Comparison of ENCODE assay signal across 8 mouse cellular contexts in genomic region chr11:90664345-90664986, GRCm38 (mm10). TPM values are rescaled to one million over a fixed set of nuclear protein-coding genes. Genes with fewer than 3 reads are reported as not detected.
DNase-seq lines count a peak whose midpoint lies in the region; ATAC-seq and TF ChIP-seq lines count a peak whose summit lies in the region.

No protein-coding gene starts in this region.

- peaks cover 1% of the 10 kb centered on the region; the same call in 1 of the 2 replicates for H3K36me3 ChIP-seq in heart, embryonic 16.5 days (ENCODE audit: control insufficient read depth, insufficient read depth)
- no peaks in the 10 kb centered on the region for H3K36me3 ChIP-seq in embryonic facial prominence, embryonic 11.5 days (replicated peaks; ENCODE audit: control insufficient read depth, insufficient read depth, low read depth, low read length)
- H3K36me3 ChIP-seq in midbrain, postnatal 0 days (ENCODE audit: insufficient read depth, low read length): no peaks in the 10 kb centered on the region

- peak overlapping the region; percentile 47 for H3K27ac ChIP-seq in heart, embryonic 16.5 days (ENCODE audit: low read length)
- H3K27ac ChIP-seq in embryonic facial prominence, embryonic 11.5 days (replicated peaks; ENCODE audit: low read depth, low read length): peak overlapping the region; percentile 22; the same call in 1 of the 2 replicates
- peak overlapping the region; percentile 38; the same call in 1 of the 2 replicates for H3K27ac ChIP-seq in midbrain, postnatal 0 days (ENCODE audit: low read depth, low read length)

- H3K9ac ChIP-seq in heart, embryonic 16.5 days (ENCODE audit: low read length): 0 out of 2 replicates have a peak overlapping the region, but pooled peaks have one; percentile 1
- no peak overlapping the region for H3K9ac ChIP-seq in embryonic facial prominence, embryonic 11.5 days (replicated peaks; ENCODE audit: low read length)
- no peak overlapping the region for H3K9ac ChIP-seq in midbrain, postnatal 0 days (replicated peaks; ENCODE audit: low read length, poor library complexity, severe bottlenecking)

- DNase-seq in heart, adult 18-20 months: no peak
- peak; percentile 43 for DNase-seq in embryonic facial prominence, embryonic 11.5 days (ENCODE audit: low spot score)
- peak; percentile 8 to 13 for DNase-seq in kidney, postnatal 4 days
- DNase-seq in midbrain, postnatal 0 days (ENCODE audit: low spot score): no peak
- no peak for DNase-seq in gastrocnemius, adult 8-10 months (ENCODE audit: low spot score in 2 of 2)
- no peak for DNase-seq in cerebellum, postnatal 25 days

- H3K4me1 ChIP-seq in heart, embryonic 16.5 days (ENCODE audit: control insufficient read depth, insufficient read depth, low read length): peaks cover 22% of the 10 kb centered on the region
- no peaks in the 10 kb centered on the region; the same call in 1 of the 2 replicates for H3K4me1 ChIP-seq in embryonic facial prominence, embryonic 11.5 days (ENCODE audit: control insufficient read depth, insufficient read depth, low read length)
- H3K4me1 ChIP-seq in midbrain, postnatal 0 days (ENCODE audit: insufficient read depth, low read length): 0 out of 2 replicates have a peak, but pooled peaks cover 2% of the 10 kb centered on the region

- no peak for TF ChIP-seq CTCF in midbrain, postnatal 0 days (IDR thresholded peaks at IDR 0.05)

- H3K4me2 ChIP-seq in heart, embryonic 16.5 days (ENCODE audit: low read depth, low read length): peak overlapping the region; percentile 32; the same call in 1 of the 2 replicates
- no peak overlapping the region for H3K4me2 ChIP-seq in embryonic facial prominence, embryonic 11.5 days (ENCODE audit: low read depth, low read length)
- no peak overlapping the region for H3K4me2 ChIP-seq in midbrain, postnatal 0 days (ENCODE audit: low read depth, low read length, poor library complexity, severe bottlenecking)

- ATAC-seq in heart, embryonic 16.5 days (replicated peaks; ENCODE audit: extremely low read depth, insufficient read depth, low FRiP score): 0 out of 2 replicates have a peak, but pooled peaks have one; percentile 69
- ATAC-seq in embryonic facial prominence, embryonic 11.5 days (replicated peaks; ENCODE audit: insufficient number of reproducible peaks, low FRiP score, low TSS enrichment, low read depth): peak; percentile 75; the same call in 1 of the 2 replicates
- ATAC-seq in midbrain, postnatal 0 days (ENCODE audit: low FRiP score): no peak
- no peak for ATAC-seq in CD4-positive, CD25-positive, alpha-beta regulatory T cell, adult 4 months

- 26% methylated on average over 8 of the region's 8 CpGs for WGBS in heart, embryonic 16.5 days
- WGBS in embryonic facial prominence, embryonic 11.5 days: 30% methylated on average over 8 of the region's 8 CpGs
- WGBS in midbrain, postnatal 0 days: 33% methylated on average over 8 of the region's 8 CpGs

- no peaks in the 10 kb centered on the region for H3K27me3 ChIP-seq in heart, embryonic 16.5 days (ENCODE audit: control insufficient read depth, insufficient read depth, low read length)
- H3K27me3 ChIP-seq in embryonic facial prominence, embryonic 11.5 days (ENCODE audit: control insufficient read depth, insufficient read depth, low read length): no peaks in the 10 kb centered on the region
- no peaks in the 10 kb centered on the region for H3K27me3 ChIP-seq in midbrain, postnatal 0 days (ENCODE audit: insufficient read depth, low read length)

- no peaks in the 10 kb centered on the region for H3K9me3 ChIP-seq in heart, embryonic 16.5 days (replicated peaks; ENCODE audit: control insufficient read depth, low read length)
- H3K9me3 ChIP-seq in embryonic facial prominence, embryonic 11.5 days (replicated peaks; ENCODE audit: control insufficient read depth, low read length): no peaks in the 10 kb centered on the region
- H3K9me3 ChIP-seq in midbrain, postnatal 0 days (ENCODE audit: low read length): no peaks in the 10 kb centered on the region

- no peak overlapping the region for H3K4me3 ChIP-seq in heart, embryonic 16.5 days (ENCODE audit: low read length)
- H3K4me3 ChIP-seq in embryonic facial prominence, embryonic 11.5 days (ENCODE audit: low read depth, low read length): no peak overlapping the region
- H3K4me3 ChIP-seq in midbrain, postnatal 0 days (ENCODE audit: low read depth, low read length): no peak overlapping the region

RNA-seq across cellular contexts. Expression of gene Tom1l1, which starts 23.7 kb away (rescaled TPM):
- 28.7 and 31.2 TPM in 2 replicates for polyA plus RNA-seq in heart, embryonic 16.5 days (2015; fragmentation: Nextera tagmentation; extraction: Ambion mirVana)
- 10 to 100 TPM; 14.9 to 16.4 TPM for total RNA-seq in heart, adult 18-20 months (2021)
- polyA plus RNA-seq in embryonic facial prominence, embryonic 11.5 days (2014; fragmentation: Nextera tagmentation; extraction: Ambion mirVana): 20.6 and 22.1 TPM in 2 replicates
- 12.6 and 13.9 TPM in 2 replicates for total RNA-seq in midbrain, postnatal 0 days (2014; rRNA removed)
- polyA plus RNA-seq in midbrain, postnatal 0 days (2015; fragmentation: Nextera tagmentation; extraction: Ambion mirVana): 17.9 and 19.6 TPM in 2 replicates
- 10 to 100 TPM; 12.3 to 18.3 (median 14.4) TPM for total RNA-seq in gastrocnemius, adult 8-10 months (2022)
- polyA plus RNA-seq in CD4-positive, CD25-positive, alpha-beta regulatory T cell, adult 4 months (2017; shearing (Covaris generic)): 1 to 10 TPM; 1.7 to 2.1 TPM

RNA-seq across cellular contexts. Expression of gene Cox11, which starts 26.5 kb away (rescaled TPM):
- polyA plus RNA-seq in heart, embryonic 16.5 days (2015; fragmentation: Nextera tagmentation; extraction: Ambion mirVana): 40.4 and 41.0 TPM in 2 replicates
- 10 to 100 TPM; 20.1 to 24.2 TPM for total RNA-seq in heart, adult 18-20 months (2021)
- 28.6 and 30.5 TPM in 2 replicates for polyA plus RNA-seq in embryonic facial prominence, embryonic 11.5 days (2014; fragmentation: Nextera tagmentation; extraction: Ambion mirVana)
- 23.6 and 33.3 TPM in 2 replicates for total RNA-seq in midbrain, postnatal 0 days (2014; rRNA removed)
- polyA plus RNA-seq in midbrain, postnatal 0 days (2015; fragmentation: Nextera tagmentation; extraction: Ambion mirVana): 36.4 and 42.0 TPM in 2 replicates
- 10 to 100 TPM; 19.1 to 24.1 (median 21.0) TPM for total RNA-seq in gastrocnemius, adult 8-10 months (2022)
- 10 to 100 TPM; 23.5 to 30.2 TPM for polyA plus RNA-seq in CD4-positive, CD25-positive, alpha-beta regulatory T cell, adult 4 months (2017; shearing (Covaris generic))

RNA-seq across cellular contexts. Expression of gene Stxbp4, which starts 26.6 kb away (rescaled TPM):
- 11.6 and 12.1 TPM in 2 replicates for polyA plus RNA-seq in heart, embryonic 16.5 days (2015; fragmentation: Nextera tagmentation; extraction: Ambion mirVana)
- 1 to 10 TPM; 4.2 to 5.5 TPM for total RNA-seq in heart, adult 18-20 months (2021)
- 35.1 and 38.2 TPM in 2 replicates for polyA plus RNA-seq in embryonic facial prominence, embryonic 11.5 days (2014; fragmentation: Nextera tagmentation; extraction: Ambion mirVana)
- 11.2 and 12.9 TPM in 2 replicates for total RNA-seq in midbrain, postnatal 0 days (2014; rRNA removed)
- 7.4 and 9.2 TPM in 2 replicates for polyA plus RNA-seq in midbrain, postnatal 0 days (2015; fragmentation: Nextera tagmentation; extraction: Ambion mirVana)
- total RNA-seq in gastrocnemius, adult 8-10 months (2022): 10 to 100 TPM; 12.8 to 17.7 (median 16.9) TPM
- polyA plus RNA-seq in CD4-positive, CD25-positive, alpha-beta regulatory T cell, adult 4 months (2017; shearing (Covaris generic)): 1 to 10 TPM; 4.5 to 5.3 TPM

Comparison
In these comparisons a context has a peak if more than half of its experiments do, and no peak if none do; other contexts are left out.
1. ATAC-seq: peak in heart, embryonic 16.5 days (single experiment) and embryonic facial prominence, embryonic 11.5 days (single experiment); none in midbrain, postnatal 0 days (single experiment) and CD4-positive, CD25-positive, alpha-beta regulatory T cell, adult 4 months (single experiment).
2. DNase-seq: peak in embryonic facial prominence, embryonic 11.5 days (single experiment) and kidney, postnatal 4 days (2 of 2); none in heart, adult 18-20 months (0 of 2), midbrain, postnatal 0 days (single experiment), gastrocnemius, adult 8-10 months (0 of 2) and cerebellum, postnatal 25 days (0 of 2).
3. Peak in every context shown above with its lines, with median percentiles within 50 percentile points of each other: H3K27ac ChIP-seq.